Mouse (Mus musculus) urinary bladder, postnatal 4 days (tissue): Measurements from ENCODE around the gene Mogs.
A peak's percentile ranks its signal among the peaks of the same experiment; 100 is the strongest.

Experiments
- DNase-seq, 2 experiments: peaks; one replicate each; pipeline ENCODE4 v3.0.0; 2021 to 2022; ENCODE audit warnings: low spot score in 2 of 2

Mogs gene

GRCm38 (mm10) chr6:83121863-83122710 lies 6.8 kb downstream of the Mogs start:
- no peak for DNase-seq

DNA sequence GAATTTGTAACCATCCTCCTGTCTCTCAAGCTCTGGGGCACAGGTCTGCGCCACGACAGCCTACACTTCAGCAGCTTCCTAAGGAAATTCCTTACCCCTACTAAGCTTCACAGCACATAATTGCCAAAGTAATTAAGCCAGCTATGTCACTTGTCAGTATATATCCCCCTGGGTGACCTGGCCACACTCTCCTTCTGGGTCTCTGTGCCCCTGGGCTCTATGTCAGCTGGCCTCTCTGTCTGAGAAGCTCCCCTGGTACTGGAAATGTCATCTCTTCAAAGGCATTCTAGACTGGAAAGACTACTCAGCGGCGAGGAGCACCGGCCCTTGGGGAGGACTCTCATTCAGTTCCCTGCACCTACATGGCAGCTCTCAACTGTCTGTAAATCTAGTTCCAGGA lies 7.7 kb downstream of the Mogs start:
- DNase-seq, result no peak

- DNase-seq, result peak; percentile 89 to 91
Measured at GRCm38 (mm10) chr6:83124851-83125312, 9.6 kb downstream of the Mogs start.

DNA sequence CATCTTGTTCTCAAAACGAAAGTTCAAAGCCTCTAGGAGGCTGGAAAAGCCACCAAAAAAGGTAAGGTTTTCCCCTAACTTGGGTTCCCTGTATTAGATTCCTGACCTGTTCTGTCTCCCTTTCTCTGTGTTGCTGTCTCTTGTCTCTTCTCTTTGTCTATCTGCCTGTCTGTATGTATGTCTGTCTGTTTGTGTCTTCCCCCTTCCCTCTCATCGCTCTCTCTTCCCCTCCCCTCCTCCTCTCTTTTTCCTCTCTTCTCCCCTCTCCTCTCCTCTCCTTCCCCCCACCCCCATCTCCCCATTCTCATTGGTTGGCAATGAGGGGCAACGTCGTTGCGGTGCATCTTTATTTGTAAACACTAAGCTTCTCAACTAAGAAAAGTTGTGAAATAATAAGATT lies 10.0 kb downstream of the Mogs start, which contains the start of gene Ino80b:
Gene Ino80b, minus strand, starts transcription at position 101 of the 400 bp plus-strand sequence.
- no peak for DNase-seq

DNA sequence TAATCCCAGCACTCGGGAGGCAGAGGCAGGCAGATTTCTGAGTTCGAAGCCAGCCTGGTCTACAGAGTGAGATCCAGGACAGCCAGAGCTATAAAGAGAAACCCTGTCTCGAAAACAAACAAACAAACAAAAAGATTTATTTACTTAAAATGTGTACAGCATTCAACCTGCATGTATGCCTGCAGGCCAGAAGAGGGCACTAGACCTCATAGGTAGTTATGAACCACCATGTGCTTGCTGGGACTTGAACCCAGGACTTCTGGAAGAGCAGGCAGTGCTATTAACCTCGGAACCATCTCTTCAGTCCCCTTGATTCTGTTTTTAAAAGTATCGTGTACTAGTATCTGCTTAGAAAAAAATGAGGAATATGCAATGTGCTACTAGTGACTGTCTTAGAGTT lies 12.1 kb downstream of the Mogs start:
- DNase-seq, result no peak

GRCm38 (mm10) chr6:83131469-83132034 lies 16.3 kb downstream of the Mogs start:
- no peak for DNase-seq

DNA sequence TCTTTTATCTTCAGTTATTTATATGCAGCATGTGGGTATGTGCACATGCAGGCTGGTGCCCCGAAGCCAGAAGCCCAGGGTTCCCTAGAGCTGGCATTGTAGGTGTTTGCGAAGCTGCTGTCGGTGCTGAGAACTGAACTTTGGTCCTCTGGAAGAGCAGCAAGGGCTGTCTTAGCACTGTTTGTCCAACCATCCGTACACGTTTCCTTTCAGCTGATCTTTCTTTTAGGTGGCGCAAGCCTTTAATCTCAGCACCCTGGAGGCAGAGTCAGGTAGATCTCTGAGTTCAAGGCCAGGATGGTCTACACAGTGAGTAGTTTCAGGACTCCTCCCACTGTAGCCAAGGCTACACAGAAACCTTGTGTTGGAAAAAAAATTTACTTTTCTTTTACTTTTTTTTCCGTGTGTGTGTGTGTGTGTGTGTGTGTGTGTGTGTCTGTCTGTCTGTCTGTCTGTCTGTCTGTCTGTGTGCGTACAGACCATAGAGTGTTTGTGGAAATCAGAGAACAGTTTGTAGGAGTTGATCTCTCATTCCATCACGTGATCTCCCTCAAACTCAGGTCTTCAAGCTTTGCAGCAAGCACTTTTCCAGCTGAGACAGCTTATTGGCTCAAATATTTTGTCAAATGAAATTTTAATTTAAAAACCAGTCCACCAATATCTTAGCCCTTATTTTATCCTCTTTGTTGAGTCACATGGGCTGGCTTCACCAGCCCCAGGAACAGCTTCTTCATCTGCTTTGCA lies 17.1 kb downstream of the Mogs start:
- no peak for DNase-seq

- DNase-seq, result no peak
Measured at GRCm38 (mm10) chr6:83134226-83134625, 18.9 kb downstream of the Mogs start.

DNA sequence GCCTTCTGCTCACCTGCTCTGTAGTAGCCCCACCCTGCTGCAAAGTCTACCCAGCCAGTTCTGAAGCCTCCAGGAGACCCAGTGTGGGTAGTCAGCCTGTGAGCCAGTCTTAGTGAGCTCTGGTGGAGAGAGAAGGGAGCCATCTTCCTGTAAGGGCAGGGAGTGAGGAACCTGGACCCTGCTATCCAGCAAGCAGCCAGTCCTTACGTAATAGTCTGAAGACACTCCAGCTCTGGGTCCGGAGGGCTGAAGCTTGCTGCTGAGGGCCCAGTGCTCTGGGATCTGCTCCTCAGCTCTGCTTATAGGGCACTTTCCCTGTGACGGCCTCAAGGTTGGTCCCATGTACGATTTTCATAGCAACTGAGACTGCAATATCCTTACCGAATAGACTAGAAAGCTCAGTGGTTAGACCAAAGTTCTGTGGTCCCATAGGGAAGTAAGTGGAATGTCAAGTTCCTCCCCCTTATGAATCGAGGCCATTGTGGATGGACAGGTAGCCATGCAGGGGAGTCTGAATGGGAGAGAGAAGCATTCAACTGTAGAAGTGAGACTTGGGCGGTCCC lies 19.7 kb downstream of the Mogs start, which contains the start of gene Rtkn:
Gene Rtkn, plus strand, starts transcription at position 513 of the 563 bp plus-strand sequence.
- no peak for DNase-seq

DNA sequence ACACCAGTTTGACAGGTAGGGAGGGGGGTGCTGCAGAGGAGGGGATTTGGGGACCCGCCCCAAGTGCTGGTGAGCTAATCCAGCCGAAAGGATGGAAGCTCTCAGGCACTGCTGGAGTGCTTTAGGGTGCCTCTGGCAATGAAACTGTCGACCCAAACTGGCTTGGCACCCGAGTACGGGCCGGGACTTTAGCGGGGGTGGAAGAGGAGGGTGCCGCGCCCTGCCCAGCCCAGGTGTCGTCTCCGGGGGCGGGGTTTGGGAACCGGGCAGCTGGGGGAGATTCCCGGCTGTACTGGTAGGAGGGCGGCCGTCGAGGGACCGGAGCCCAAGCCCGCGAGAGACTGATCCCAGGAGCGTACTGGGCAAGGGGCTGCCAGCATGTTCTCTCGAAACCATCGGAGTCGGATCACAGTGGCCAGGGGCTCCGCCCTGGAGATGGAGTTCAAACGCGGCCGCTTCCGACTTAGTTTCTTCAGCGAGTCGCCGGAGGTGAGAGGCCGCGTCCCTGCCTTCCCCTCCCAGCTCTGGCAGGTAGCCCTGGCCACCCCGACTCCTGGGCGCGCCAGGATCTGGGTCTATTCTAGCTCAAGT lies 20.4 kb downstream of the Mogs start:
- DNase-seq, result no peak

GRCm38 (mm10) chr6:83136291-83136880 lies 21.1 kb downstream of the Mogs start:
- DNase-seq, result no peak

GRCm38 (mm10) chr6:83136881-83137575 lies 21.7 kb downstream of the Mogs start:
- peak; percentile 78 for DNase-seq

DNA sequence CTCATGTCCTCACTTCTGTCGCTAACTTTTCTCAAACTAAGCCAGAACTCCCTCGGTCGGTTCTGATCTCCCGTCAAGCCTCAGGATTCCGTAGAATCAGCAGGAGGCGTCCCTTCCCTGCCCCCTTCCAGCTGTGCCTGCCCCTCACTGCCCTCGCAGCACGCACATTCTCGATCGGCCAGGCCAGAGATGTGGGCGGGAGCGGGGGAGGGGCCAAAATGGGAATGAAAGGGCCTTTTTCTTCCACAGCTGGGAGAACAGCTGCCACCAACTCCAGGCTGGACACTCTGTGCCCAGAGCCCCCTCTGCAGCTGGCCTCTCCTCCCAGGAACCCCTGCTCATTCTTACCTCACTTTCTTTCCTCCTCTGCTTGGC lies 22.3 kb downstream of the Mogs start:
- DNase-seq, result peak; percentile 90

DNA sequence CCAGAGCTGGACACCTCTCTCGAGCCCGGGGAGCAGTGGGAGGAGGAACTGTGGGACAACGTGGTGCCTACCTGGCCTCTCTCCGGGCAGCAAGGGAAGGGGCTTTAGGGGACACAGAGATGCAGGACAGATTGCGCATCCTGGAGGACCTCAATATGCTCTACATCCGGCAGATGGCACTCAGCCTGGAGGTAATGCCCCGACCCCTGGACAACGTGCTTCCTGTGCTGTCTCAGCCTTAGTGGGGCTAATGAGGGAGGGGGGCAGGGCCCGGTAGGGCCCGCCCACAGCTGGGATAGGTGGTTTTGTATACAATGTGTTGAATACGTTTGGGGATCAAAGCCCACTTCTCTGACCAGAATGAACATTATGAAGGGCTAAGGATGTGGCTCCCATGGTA lies 22.8 kb downstream of the Mogs start:
- peak in 1 of 2 experiments; percentile 58 for DNase-seq

- no peak for DNase-seq
Measured at GRCm38 (mm10) chr6:83140044-83140443, 24.7 kb downstream of the Mogs start.

- no peak for DNase-seq
Measured at GRCm38 (mm10) chr6:83141636-83142035, 26.3 kb downstream of the Mogs start.

DNA sequence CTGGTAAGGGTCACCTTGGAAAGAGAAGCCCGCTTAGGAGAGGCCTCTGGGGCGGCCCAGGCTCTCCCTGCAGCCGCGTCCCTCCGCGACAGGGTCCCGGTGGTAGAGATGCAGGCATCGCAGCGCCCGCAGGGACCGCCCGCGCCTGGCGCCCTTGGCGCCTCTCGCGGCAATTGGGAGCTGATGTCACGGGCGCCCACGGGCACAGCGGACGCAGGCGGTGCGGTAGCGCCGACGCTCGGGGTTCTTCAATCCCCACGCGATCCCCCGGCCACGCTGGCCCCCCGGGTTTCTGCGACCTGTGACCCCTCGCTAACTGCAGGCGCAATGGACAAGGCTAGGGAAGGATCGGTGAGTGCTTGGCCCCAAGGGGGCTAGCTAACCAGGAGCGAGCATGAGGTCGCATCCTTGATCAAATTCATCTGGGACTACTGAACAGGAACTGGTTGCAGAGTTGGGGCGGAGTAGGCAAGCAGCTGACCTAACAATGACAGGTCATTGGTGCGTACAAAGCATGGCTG lies 27.0 kb downstream of the Mogs start:
- no peak for DNase-seq

DNA sequence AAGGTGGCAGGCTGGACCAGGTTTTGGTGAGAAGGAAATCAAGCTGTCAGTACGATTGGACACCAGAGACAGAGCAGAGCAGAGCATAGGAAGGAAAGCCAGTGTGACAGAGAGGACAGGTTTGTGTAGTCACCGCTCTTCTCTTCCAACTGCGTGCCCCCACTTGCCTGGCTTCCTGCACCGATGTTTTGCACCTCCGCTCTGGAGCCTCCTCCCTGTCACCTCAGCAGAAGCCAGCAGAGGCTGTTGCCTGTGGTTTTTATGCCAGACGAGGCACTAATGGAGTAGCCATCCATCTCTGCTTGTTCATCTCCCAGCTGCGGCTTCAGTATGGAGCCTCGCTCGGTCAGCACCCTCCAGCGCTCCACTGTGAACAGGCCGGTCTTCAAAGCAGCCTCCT lies 27.6 kb downstream of the Mogs start:
- no peak for DNase-seq

GRCm38 (mm10) chr6:83145209-83145608 lies 29.9 kb downstream of the Mogs start:
- no peak for DNase-seq

- no peak for DNase-seq
Measured at GRCm38 (mm10) chr6:83145805-83146204, 30.5 kb downstream of the Mogs start.
